Mouse (Mus musculus) stomach, embryonic 16.5 days (tissue): ENCODE measurements at regions not wholly inside any gene's neighbourhood (a gene's known extent, or its start where the extent isn't known, plus 50 kb on each side); places are given as distances from the start of the nearest gene placed in this dataset.
A peak's percentile ranks its signal among the peaks of the same experiment; 100 is the strongest.

ENCODE experiments used
- ATAC-seq: fragments of 200-750 bp; cut with Nextera tagmentation; 2 replicates; pipeline ENCODE4 v1.8.0; 2017; ENCODE audit warnings: moderate number of reproducible peaks, moderate TSS enrichment; ENCODE audit not compliant: insufficient read depth, low FRiP score
- H3K27ac ChIP-seq: fragments of 300-500 bp; sonication (generic); 2 replicates; pipeline ENCODE4 v1.5.1; 2014; ENCODE audit warnings: low read length
- H3K27me3 ChIP-seq: fragments of 300-500 bp; sonication (generic); 2 replicates; pipeline ENCODE4 v1.6.1; 2014; ENCODE audit warnings: low read length, control low read depth, mixed read lengths; ENCODE audit not compliant: control insufficient read depth, insufficient read depth
- H3K36me3 ChIP-seq: fragments of 300-500 bp; sonication (generic); 2 replicates; pipeline ENCODE4 v1.6.1; 2014; ENCODE audit warnings: low read length; ENCODE audit not compliant: control insufficient read depth, insufficient read depth
- H3K4me1 ChIP-seq: fragments of 300-500 bp; sonication (generic); 2 replicates; pipeline ENCODE4 v1.6.1; 2014; ENCODE audit warnings: low read length, control low read depth, mixed read lengths; ENCODE audit not compliant: control insufficient read depth, insufficient read depth
- H3K4me2 ChIP-seq: fragments of 300-500 bp; sonication (generic); 2 replicates; pipeline ENCODE4 v1.6.1; 2014; ENCODE audit warnings: low read depth, low read length, mixed read lengths
- H3K4me3 ChIP-seq: fragments of 300-500 bp; sonication (generic); replicated peaks from 2 replicates; pipeline ENCODE4 v1.5.1; 2014; ENCODE audit warnings: mild to moderate bottlenecking, low read length
- H3K9ac ChIP-seq: fragments of 300-500 bp; sonication (generic); 2 replicates; pipeline ENCODE4 v1.6.1; 2014; ENCODE audit warnings: low read length
- H3K9me3 ChIP-seq: fragments of 300-500 bp; sonication (generic); replicated peaks from 2 replicates; pipeline ENCODE4 v1.6.1; 2016; ENCODE audit warnings: low read length, control low read depth; ENCODE audit not compliant: control insufficient read depth
- WGBS: fragments of 180-500 bp; shearing (Covaris S2); extraction: QIAGEN DNeasy Blood & Tissue Kit; methylation state at CpG from one replicate; pipeline ENCODE4 v1.1.7; 2014; 5-methylcytosine and 5-hydroxymethylcytosine counted together

DNA sequence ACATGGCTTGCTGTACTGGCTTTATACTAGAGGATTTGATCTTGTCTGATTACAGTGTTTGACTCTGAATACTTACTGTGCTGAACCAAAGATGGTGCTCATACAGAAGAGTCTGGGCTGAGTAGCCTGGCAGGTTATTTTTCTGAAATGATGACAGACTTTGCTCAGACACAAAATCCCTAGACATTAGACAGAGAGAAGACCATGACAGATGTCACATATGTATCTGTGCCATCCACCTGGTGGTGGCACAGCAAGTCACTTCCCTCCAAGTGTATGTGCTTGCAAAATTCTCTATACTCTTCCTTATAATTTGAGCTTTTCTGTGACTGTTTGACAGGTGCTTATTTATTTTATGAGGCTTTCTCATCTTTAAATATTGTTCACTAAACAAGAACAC lies 80.7 kb downstream of the Gm7361 start:
- Histone ChIP-seq H3K4me2 (no peak overlapping the region), H3K4me3 (no peak overlapping the region)
- ATAC-seq = no peak

DNA sequence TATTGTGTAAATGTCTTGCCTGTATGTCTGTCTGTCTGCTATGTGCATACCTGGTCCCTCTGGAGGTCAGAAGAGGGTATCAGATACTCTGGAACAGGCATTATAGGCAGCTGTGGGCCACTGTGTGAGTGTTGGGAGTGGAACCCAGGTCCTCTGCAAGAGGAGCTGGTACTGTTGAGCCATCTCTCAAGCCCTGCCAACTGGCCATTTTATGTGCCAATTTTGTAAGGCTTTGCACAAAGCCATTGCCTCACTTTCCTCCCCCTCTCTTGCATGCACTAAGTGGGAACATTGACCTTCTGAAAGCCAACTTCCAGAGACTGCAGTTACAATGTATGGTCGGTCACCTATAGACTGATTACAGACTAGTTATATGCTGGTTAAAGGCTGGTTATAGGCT lies 81.8 kb downstream of the Gm7361 start:
- 87% methylated on average over 1 of the region's 1 CpGs for WGBS
- no peak overlapping the region for H3K4me2 ChIP-seq

More for the DNA sequence above, 80.7 kb downstream of the Gm7361 start:
- Histone ChIP-seq H3K36me3 (no peaks in the 10 kb centered on the region), H3K9me3 (no peaks in the 10 kb centered on the region), H3K27me3 (no peaks in the 10 kb centered on the region), H3K27ac (no peak overlapping the region), H3K9ac (no peak overlapping the region), H3K4me1 (no peaks in the 10 kb centered on the region)

DNA sequence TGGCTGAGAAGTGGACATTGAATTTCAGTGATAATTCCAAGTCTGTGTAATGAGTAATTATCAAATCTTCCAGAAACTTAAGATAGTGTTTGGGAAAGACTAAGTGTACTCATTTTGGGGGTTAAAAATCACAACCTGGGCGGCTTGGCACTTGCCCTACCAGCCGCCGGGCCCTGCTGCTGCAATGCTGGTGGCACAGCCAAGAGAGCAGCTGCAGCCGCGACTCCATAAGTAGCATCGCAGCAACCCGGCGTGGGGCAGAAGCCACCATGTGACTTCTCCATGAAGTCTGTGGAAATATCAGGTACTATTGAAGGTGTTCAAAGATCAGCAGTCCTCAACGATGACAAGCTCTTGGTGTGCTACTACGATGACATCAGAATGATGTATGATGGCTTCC lies 97.7 kb downstream of the Gm7361 start:
- Histone ChIP-seq H3K4me2 (no peak overlapping the region), H3K36me3 (no peaks in the 10 kb centered on the region), H3K27me3 (no peaks in the 10 kb centered on the region), H3K4me1 (no peaks in the 10 kb centered on the region), H3K9me3 (no peaks in the 10 kb centered on the region), H3K27ac (no peak overlapping the region), H3K4me3 (no peak overlapping the region), H3K9ac (no peak overlapping the region)
- ATAC-seq = no peak
- WGBS = 94% methylated on average over 10 of the region's 10 CpGs

More for the DNA sequence above, 81.8 kb downstream of the Gm7361 start:
- Histone ChIP-seq H3K9me3 (no peaks in the 10 kb centered on the region), H3K9ac (no peak overlapping the region), H3K36me3 (no peaks in the 10 kb centered on the region), H3K27ac (no peak overlapping the region), H3K4me1 (no peaks in the 10 kb centered on the region), H3K4me3 (no peak overlapping the region), H3K27me3 (no peaks in the 10 kb centered on the region)
- no peak; the same call in 1 of the 2 replicates for ATAC-seq

DNA sequence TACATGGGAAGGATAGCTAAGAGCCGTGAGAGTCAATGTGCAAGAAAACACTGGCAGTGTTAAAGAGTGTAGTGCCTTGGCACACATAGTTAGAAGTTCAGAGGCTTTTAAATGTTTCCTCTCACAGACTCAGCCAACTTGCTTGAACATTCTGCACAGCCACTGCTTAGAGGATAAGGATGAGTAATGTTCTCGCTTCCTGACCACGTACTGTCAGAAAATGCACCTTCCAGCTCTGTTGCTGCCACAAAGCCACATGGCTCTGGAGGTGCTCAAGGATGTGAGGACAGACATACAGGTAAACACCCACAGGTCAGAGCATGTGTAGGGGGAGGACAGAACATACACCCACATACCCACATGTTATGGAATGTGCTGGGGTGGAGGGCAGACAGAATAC lies 101.6 kb downstream of the Gm7361 start:
- no peaks in the 10 kb centered on the region for H3K27me3 ChIP-seq
- H3K27ac ChIP-seq = no peak overlapping the region
- no peaks in the 10 kb centered on the region for H3K4me1 ChIP-seq
- H3K4me3 ChIP-seq = no peak overlapping the region
- H3K9me3 ChIP-seq = no peaks in the 10 kb centered on the region
- H3K9ac ChIP-seq = no peak overlapping the region
- 86% methylated on average over 3 of the region's 3 CpGs for WGBS
- no peak overlapping the region for H3K4me2 ChIP-seq
- no peaks in the 10 kb centered on the region for H3K36me3 ChIP-seq
- no peak for ATAC-seq

DNA sequence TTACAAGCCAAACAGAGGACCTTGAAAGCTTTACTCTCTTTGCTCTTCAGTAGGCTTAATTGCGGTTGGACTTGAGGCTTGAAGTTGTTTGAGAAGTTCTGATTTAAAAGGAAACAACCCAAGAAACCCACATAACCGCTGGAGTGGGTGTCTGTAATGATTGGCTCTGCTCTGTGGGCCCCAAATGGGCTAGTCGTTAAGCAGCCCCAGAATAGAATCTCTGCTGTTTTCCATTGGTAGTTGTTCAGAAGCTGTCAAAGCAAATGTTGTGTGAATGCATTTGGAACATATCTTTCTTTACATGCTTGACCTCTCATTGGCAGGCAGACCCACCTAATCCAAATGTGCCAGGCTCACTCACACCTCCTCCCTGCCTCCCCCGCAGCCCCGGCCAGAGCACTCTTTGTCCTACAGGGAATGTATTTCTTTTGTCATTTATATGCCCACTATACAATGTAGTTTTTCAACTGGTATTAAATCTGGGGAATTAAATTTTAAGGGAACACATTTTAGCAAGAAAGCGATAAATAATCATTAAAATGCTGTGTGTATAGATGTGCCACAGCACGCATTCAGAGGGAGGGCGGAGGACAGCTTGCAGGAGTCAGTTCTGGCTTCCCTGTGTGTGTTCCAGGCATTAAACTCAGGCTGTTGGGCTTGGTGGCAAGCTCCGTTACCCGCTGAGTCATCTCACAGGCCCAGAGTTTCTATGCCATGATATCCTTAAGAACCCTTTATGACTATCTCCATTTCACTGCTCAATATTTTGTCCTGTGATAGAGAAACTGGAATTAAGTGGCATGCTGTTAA lies 116.9 kb downstream of the Gm7361 start:
- no peaks in the 10 kb centered on the region for H3K4me1 ChIP-seq
- no peak overlapping the region for H3K4me2 ChIP-seq
- H3K9ac ChIP-seq = no peak overlapping the region
- no peak for ATAC-seq
- H3K4me3 ChIP-seq = no peak overlapping the region
- no peaks in the 10 kb centered on the region for H3K27me3 ChIP-seq
- no peak overlapping the region for H3K27ac ChIP-seq
- no peaks in the 10 kb centered on the region for H3K9me3 ChIP-seq
- 75% methylated on average over 10 of the region's 10 CpGs for WGBS
- no peaks in the 10 kb centered on the region for H3K36me3 ChIP-seq

DNA sequence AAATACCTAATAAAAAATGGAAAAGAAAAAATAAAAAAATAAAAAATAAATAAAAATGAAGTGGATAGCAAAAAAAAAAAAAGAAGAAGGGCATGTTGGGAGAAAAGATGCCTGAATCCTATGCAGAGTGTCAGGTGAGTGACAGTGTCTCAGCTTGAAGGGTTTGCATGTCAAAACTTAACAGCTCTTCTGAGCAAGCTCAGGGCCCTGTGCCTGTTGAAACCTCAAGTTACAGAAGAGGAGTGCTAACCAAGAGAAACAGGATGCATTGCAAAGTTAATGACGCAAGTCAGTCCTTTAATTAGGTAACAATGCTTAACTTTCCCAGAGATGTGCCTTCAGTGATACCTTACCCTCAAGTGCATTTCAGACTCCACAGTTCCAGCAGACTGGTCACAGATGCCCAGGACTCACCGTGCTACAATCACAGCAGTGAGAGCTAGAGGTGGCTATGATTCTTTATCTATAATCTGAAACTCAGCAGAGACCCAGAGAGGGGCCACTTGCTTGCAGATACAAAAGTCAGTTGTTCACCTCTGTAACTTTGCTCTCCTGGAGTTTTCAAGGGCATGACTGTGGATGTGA lies 149.7 kb downstream of the Gm7361 start:
- WGBS = 81% methylated on average over 2 of the region's 2 CpGs
- H3K4me3 ChIP-seq = no peak overlapping the region
- H3K4me2 ChIP-seq = no peak overlapping the region
- no peak for ATAC-seq
- H3K9me3 ChIP-seq = no peaks in the 10 kb centered on the region; the same call in 1 of the 2 replicates
- no peaks in the 10 kb centered on the region for H3K27me3 ChIP-seq
- H3K27ac ChIP-seq = no peak overlapping the region
- H3K4me1 ChIP-seq = no peaks in the 10 kb centered on the region
- H3K9ac ChIP-seq = no peak overlapping the region
- H3K36me3 ChIP-seq = no peaks in the 10 kb centered on the region

DNA sequence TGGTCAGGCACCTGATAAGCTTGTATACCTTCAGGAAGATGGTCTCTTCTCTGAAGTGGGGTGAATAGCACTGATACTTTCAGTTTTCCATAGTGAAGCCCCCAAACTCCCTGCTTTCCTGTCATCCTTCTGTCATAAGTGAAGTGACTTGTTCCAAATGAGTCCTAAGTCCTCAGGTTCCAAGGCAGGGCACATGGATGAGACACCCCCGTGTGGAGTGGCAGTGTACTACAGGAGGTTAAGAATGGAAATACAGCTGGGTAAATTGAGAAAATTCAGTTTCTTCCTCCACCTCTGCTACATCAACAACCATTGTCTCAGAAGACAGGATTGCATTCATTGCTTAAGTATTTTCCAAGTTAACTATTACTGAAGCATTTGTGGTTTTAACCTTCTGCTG lies 155.7 kb downstream of the Gm7361 start:
- Histone ChIP-seq H3K4me2 (no peak overlapping the region), H3K9ac (no peak overlapping the region), H3K36me3 (no peaks in the 10 kb centered on the region), H3K27me3 (no peaks in the 10 kb centered on the region), H3K9me3 (no peaks in the 10 kb centered on the region), H3K4me1 (no peaks in the 10 kb centered on the region), H3K27ac (no peak overlapping the region), H3K4me3 (no peak overlapping the region)
- 49% methylated on average over 1 of the region's 1 CpGs for WGBS
- ATAC-seq = no peak

DNA sequence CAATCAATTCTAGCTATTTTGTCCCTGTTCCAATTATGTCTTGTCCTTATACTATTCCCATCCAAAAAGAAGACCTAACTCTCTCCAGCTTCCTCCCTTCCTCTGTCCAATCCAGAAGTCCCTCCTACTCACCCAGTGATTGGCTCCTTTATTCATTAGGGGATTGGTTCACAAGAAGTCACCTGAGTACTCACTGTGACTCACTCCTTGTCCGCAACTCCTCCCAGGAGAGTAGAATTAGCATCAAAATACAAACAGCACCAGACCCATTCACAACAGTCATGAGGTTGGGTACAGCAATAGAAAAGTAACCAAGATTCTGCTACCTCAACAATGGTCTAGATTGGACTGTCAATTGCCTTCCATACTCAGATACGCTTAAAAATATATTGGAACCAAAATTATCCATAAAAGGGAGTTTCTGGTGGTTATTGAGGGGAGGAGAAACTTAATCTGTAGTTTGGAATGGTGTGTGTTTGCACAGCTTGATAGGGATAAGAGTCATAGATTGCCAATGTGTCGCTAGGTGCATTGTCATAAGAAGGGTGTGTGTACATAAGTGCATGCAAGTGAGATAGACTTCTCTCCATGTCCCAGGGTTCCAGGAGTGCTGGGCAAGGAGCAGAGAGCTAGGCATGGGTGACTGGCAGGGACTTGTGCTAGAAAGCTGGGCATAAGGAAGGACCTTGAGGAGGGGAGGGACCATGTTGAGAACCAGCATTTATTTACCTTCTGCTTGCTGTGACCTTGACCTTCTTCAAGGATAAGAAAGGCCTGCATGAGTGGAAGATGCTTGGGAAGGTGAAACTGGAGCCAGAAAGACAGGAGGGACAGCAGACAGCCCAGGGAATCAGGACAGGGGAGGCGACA lies 187.1 kb downstream of the Gm7361 start:
- 61% methylated on average over 4 of the region's 4 CpGs for WGBS
- Histone ChIP-seq H3K9ac (no peak overlapping the region), H3K4me1 (no peaks in the 10 kb centered on the region), H3K36me3 (no peaks in the 10 kb centered on the region), H3K27me3 (no peaks in the 10 kb centered on the region), H3K4me3 (no peak overlapping the region), H3K27ac (no peak overlapping the region), H3K9me3 (no peaks in the 10 kb centered on the region), H3K4me2 (no peak overlapping the region)
- ATAC-seq = peak; percentile 85

DNA sequence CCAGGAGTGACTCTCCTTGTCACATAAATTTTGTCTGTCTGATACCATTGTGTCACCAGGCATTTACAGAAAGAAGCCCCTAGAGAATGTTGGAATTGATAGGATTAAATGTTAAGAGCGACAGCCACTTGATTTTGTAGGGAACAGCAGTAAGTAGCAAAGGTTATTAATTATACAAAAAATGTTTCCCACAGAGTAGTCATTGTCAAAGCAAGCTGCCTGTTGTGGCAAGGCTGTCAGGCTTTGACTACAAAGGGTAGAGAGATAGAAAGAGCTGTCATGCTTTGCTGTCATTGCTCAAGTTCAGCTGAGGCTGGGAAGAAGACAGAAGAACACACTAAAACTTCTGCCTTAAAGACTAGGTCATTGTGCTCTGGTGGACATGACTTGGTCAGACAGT lies 193.8 kb downstream of the Gm7361 start:
- H3K9ac ChIP-seq = no peak overlapping the region
- H3K36me3 ChIP-seq = no peaks in the 10 kb centered on the region
- 79% methylated on average over 1 of the region's 1 CpGs for WGBS
- no peaks in the 10 kb centered on the region for H3K4me1 ChIP-seq
- H3K27ac ChIP-seq = no peak overlapping the region
- no peak overlapping the region for H3K4me2 ChIP-seq
- no peak overlapping the region for H3K4me3 ChIP-seq
- H3K9me3 ChIP-seq = no peaks in the 10 kb centered on the region
- H3K27me3 ChIP-seq = no peaks in the 10 kb centered on the region
- ATAC-seq = no peak
